Mouse (Mus musculus) heart, postnatal 0 days (tissue): Measurements from ENCODE around the gene Plppr1.

ENCODE experiments used
- CTCF ChIP-seq: IDR thresholded peaks from 2 replicates; pipeline ENCODE4 v1.5.1; 2016; ENCODE audit warnings: antibody characterized with exemption, control low read depth, low read depth
- EP300 ChIP-seq: IDR thresholded peaks from 2 replicates; pipeline ENCODE4 v1.6.1; 2016; ENCODE audit warnings: antibody characterized with exemption, low read depth

GRCm38 (mm10) chr4:49144798-49145197 is 85.7 kb downstream of the Plppr1 start:
- TF ChIP-seq EP300 (no peak), CTCF (no peak)
